Mouse (Mus musculus): ENCODE results near the gene Nol8.

GRCm38 (mm10) chr13:49712047-49712721, 59.3 kb downstream of the Nol8 start:
- TF ChIP-seq POLR2A (IDR thresholded peaks at IDR 0.05; ENCODE audit: low read depth, low read length) = no peak
- no peak for TF ChIP-seq CTCF (conservative IDR thresholded peaks at IDR 0.05; ENCODE audit: insufficient read depth, insufficient read length, low read depth, low read length)

All from kidney, adult 2 months (tissue).